Mouse (Mus musculus) left cerebral cortex, postnatal 36 days (tissue): ENCODE measurements around the gene Spata33. TPM values are rescaled to one million over a fixed set of nuclear protein-coding genes. Genes with fewer than 3 reads are reported as not detected.
A peak's percentile ranks its signal among the peaks of the same experiment; 100 is the strongest.
"Not testable (repeated sequence)": the region's sequence is repeated elsewhere in the genome, so short reads cannot be mapped to it uniquely, and the experiment has no call there.

Experiments
- DNase-seq, 2 experiments: peaks; one replicate each; pipeline ENCODE4 v3.0.0; 2021 to 2022; ENCODE audit warnings: low spot score in 2 of 2, mixed read lengths in 1 of 2
- intact Hi-C: fragments of 180-260 bp; cut with DNase I; formaldehyde crosslinking; loops from one replicate; pipeline ENCODE4 v1.15.1; 2025
- total RNA-seq, 2 experiments: library from RNA; stranded (reverse); gene quantifications; 2 replicates each; pipeline ENCODE4 v1.2.3; 2021

The Spata33 gene
- total RNA-seq, 2 experiments from 2014 or later: 6.4 to 7.5 TPM

- peak in 1 of 2 experiments; percentile 35 for DNase-seq
- intact Hi-C loops: no loop called here
Observed at GRCm38 (mm10) chr8:123228416-123228815, 15.8 kb downstream of the Spata33 start.

GRCm38 (mm10) chr8:123230326-123230725, 17.7 kb downstream of the Spata33 start:
- intact Hi-C loops, DNase-seq: not testable (repeated sequence)

GRCm38 (mm10) chr8:123231742-123232141, 19.1 kb downstream of the Spata33 start:
- intact Hi-C loops: no loop called here
- DNase-seq: peak; percentile 35 to 37

- DNase-seq: peak; percentile 40 to 62
- intact Hi-C loops: no loop called here
Observed at GRCm38 (mm10) chr8:123232553-123232952, 19.9 kb downstream of the Spata33 start.

- intact Hi-C loops: no loop called here
- DNase-seq: peak; percentile 39 to 48
Observed at GRCm38 (mm10) chr8:123233300-123233699, 20.7 kb downstream of the Spata33 start.

- intact Hi-C loops: no loop called here
- DNase-seq: peak; percentile 30 to 35
Observed at GRCm38 (mm10) chr8:123233760-123234159, 21.1 kb downstream of the Spata33 start.

- intact Hi-C loops: no loop called here
- DNase-seq: peak; percentile 85 to 86
Observed at GRCm38 (mm10) chr8:123234918-123235519, 22.4 kb downstream of the Spata33 start.

GRCm38 (mm10) chr8:123235520-123236497, 23.2 kb downstream of the Spata33 start, which contains the start of gene Spata2l:
Gene Spata2l, minus strand, starts transcription at chr8:123236233.
- peak; percentile 84 to 85 for DNase-seq
- intact Hi-C loops: no loop called here

GRCm38 (mm10) chr8:123239398-123239797, 26.8 kb downstream of the Spata33 start:
- no peak for DNase-seq
- intact Hi-C loops: no loop called here

GRCm38 (mm10) chr8:123242107-123242923, 29.7 kb downstream of the Spata33 start:
- intact Hi-C loops: no loop called here
- no peak for DNase-seq

- no peak for DNase-seq
- intact Hi-C loops: no loop called here
Observed at GRCm38 (mm10) chr8:123243053-123243452, 30.4 kb downstream of the Spata33 start.

- intact Hi-C loops: no loop called here
- DNase-seq: no peak
Observed at GRCm38 (mm10) chr8:123244382-123244781, 31.8 kb downstream of the Spata33 start.

- intact Hi-C loops: no loop called here
- no peak for DNase-seq
Observed at GRCm38 (mm10) chr8:123245543-123245942, 32.9 kb downstream of the Spata33 start.

- intact Hi-C loops: no loop called here
- no peak for DNase-seq
Observed at GRCm38 (mm10) chr8:123247748-123248147, 35.1 kb downstream of the Spata33 start.

GRCm38 (mm10) chr8:123248596-123248995, 36.0 kb downstream of the Spata33 start:
- intact Hi-C loops: no loop called here
- no peak for DNase-seq

- intact Hi-C loops: no loop called here
- no peak for DNase-seq
Observed at GRCm38 (mm10) chr8:123250940-123251339, 38.3 kb downstream of the Spata33 start.

GRCm38 (mm10) chr8:123252925-123253324, 40.3 kb downstream of the Spata33 start:
- intact Hi-C loops: no loop called here
- no peak for DNase-seq

GRCm38 (mm10) chr8:123253451-123254098, 40.9 kb downstream of the Spata33 start:
- intact Hi-C loops: no loop called here
- DNase-seq: no peak
